Mouse (Mus musculus) liver, embryonic 13.5 days (tissue): ENCODE data around the gene Fam129a. TPM values are rescaled to one million over a fixed set of nuclear protein-coding genes. Genes with fewer than 3 reads are reported as not detected.

Experiments used
- ATAC-seq: fragments of 200-750 bp; cut with Nextera tagmentation; 2 replicates; pipeline ENCODE4 v1.8.0; 2017; ENCODE audit warnings: low read depth, mild to moderate bottlenecking, moderate number of reproducible peaks, moderate library complexity
- DNase-seq: peaks from one replicate; pipeline ENCODE4 v3.0.0; 2022
- H3K27ac ChIP-seq: fragments of 300-500 bp; sonication (generic); 2 replicates; pipeline ENCODE4 v1.5.1; 2015; ENCODE audit warnings: moderate library complexity, mild to moderate bottlenecking, inconsistent platforms
- H3K27me3 ChIP-seq: fragments of 300-500 bp; sonication (generic); 2 replicates; pipeline ENCODE4 v1.6.1; 2015; ENCODE audit warnings: mild to moderate bottlenecking, inconsistent platforms
- H3K36me3 ChIP-seq: fragments of 300-500 bp; sonication (generic); 2 replicates; pipeline ENCODE4 v1.6.1; 2015; ENCODE audit warnings: mild to moderate bottlenecking, inconsistent platforms
- H3K4me1 ChIP-seq: fragments of 300-500 bp; sonication (generic); replicated peaks from 2 replicates; pipeline ENCODE4 v1.6.1; 2015; ENCODE audit warnings: inconsistent platforms
- H3K4me2 ChIP-seq: fragments of 300-500 bp; sonication (generic); 2 replicates; pipeline ENCODE4 v1.6.1; 2015; ENCODE audit warnings: inconsistent platforms, mild to moderate bottlenecking, moderate library complexity
- H3K4me3 ChIP-seq: fragments of 300-500 bp; sonication (generic); replicated peaks from 2 replicates; pipeline ENCODE4 v1.5.1; 2015; ENCODE audit warnings: mild to moderate bottlenecking, inconsistent platforms
- H3K9ac ChIP-seq: fragments of 300-500 bp; sonication (generic); 2 replicates; pipeline ENCODE4 v1.6.1; 2015; ENCODE audit warnings: mild to moderate bottlenecking, inconsistent platforms
- H3K9me3 ChIP-seq: fragments of 300-500 bp; sonication (generic); replicated peaks from 2 replicates; pipeline ENCODE4 v1.6.1; 2016; ENCODE audit warnings: inconsistent platforms
- WGBS: fragments of 180-500 bp; shearing (Covaris S2); methylation state at CpG from one replicate; pipeline ENCODE4 v1.1.7; 2015; ENCODE audit not compliant: insufficient replicate concordance; 5-methylcytosine and 5-hydroxymethylcytosine counted together
- polyA plus RNA-seq: library from polyadenylated mRNA; unstranded; fragments of >200 nt; fragmentation: Nextera tagmentation; extraction: Ambion mirVana; gene quantifications from 2 replicates; pipeline ENCODE4 v1.2.1, GENCODE M21; 2015

The Fam129a gene
- polyA plus RNA-seq, 1 experiment from 2014 or later, result 2.5 TPM

GRCm38 (mm10) chr1:151657042-151657605, 86.1 kb downstream of the Fam129a start:
- Histone ChIP-seq H3K4me1 (0 out of 2 replicates have a peak, but pooled peaks cover 4% of the 10 kb centered on the region), H3K9ac (no peak overlapping the region), H3K4me2 (no peak overlapping the region), H3K36me3 (no peaks in the 10 kb centered on the region), H3K9me3 (no peaks in the 10 kb centered on the region), H3K27ac (no peak overlapping the region), H3K4me3 (no peak overlapping the region), H3K27me3 (no peaks in the 10 kb centered on the region)
- DNase-seq (no peak), ATAC-seq (no peak)
- 58% methylated on average over 7 of the region's 7 CpGs for WGBS

DNA sequence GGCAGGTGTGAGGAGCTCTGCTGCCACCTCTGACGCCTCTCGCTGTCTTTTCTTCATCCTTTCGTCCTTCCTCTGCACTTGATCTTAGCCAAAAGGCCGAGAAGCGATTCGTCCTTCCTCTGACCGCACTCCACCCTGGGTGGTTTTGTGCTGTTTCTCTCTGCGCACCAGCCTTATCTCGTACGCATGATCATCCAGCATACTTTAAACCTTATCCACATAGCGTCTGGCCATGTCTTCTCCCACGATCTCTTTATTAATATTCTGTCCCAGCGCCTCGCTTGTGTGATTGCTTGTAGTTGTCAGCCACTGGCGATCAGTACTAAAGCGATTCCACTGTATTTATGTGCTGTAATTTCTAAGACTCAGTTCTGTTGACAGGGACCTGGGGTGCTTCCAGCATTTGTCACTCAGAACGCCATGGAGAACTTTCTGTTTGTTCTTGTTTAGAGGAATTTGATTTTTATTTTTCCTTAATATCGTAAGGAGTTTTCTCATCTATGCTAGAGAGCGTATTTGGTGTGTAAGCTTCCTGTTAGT, 87.4 kb downstream of the Fam129a start:
- no peak overlapping the region for H3K9ac ChIP-seq
- H3K4me1 ChIP-seq, result 0 out of 2 replicates have a peak, but pooled peaks cover 4% of the 10 kb centered on the region
- H3K4me3 ChIP-seq, result no peak overlapping the region
- DNase-seq, result no peak
- no peak overlapping the region for H3K4me2 ChIP-seq
- H3K36me3 ChIP-seq, result no peaks in the 10 kb centered on the region
- 76% methylated on average over 19 of the region's 19 CpGs for WGBS
- no peak overlapping the region for H3K27ac ChIP-seq
- no peaks in the 10 kb centered on the region for H3K9me3 ChIP-seq
- ATAC-seq, result no peak
- H3K27me3 ChIP-seq, result no peaks in the 10 kb centered on the region

GRCm38 (mm10) chr1:151659636-151660035, 88.7 kb downstream of the Fam129a start:
- Histone ChIP-seq H3K9me3 (no peaks in the 10 kb centered on the region), H3K4me1 (0 out of 2 replicates have a peak, but pooled peaks cover 8% of the 10 kb centered on the region), H3K36me3 (no peaks in the 10 kb centered on the region), H3K4me2 (no peak overlapping the region), H3K9ac (no peak overlapping the region), H3K27ac (no peak overlapping the region), H3K4me3 (no peak overlapping the region), H3K27me3 (no peaks in the 10 kb centered on the region)
- DNase-seq (no peak), ATAC-seq (no peak)
- WGBS, result 43% methylated on average over 8 of the region's 8 CpGs

GRCm38 (mm10) chr1:151660251-151660650, 89.3 kb downstream of the Fam129a start:
- no peak overlapping the region for H3K27ac ChIP-seq
- H3K4me2 ChIP-seq, result no peak overlapping the region
- H3K9ac ChIP-seq, result no peak overlapping the region
- WGBS, result 41% methylated on average over 4 of the region's 4 CpGs
- ATAC-seq (no peak), DNase-seq (no peak)
- H3K36me3 ChIP-seq, result no peaks in the 10 kb centered on the region
- no peaks in the 10 kb centered on the region for H3K27me3 ChIP-seq
- H3K4me3 ChIP-seq, result no peak overlapping the region
- 0 out of 2 replicates have a peak, but pooled peaks cover 8% of the 10 kb centered on the region for H3K4me1 ChIP-seq
- H3K9me3 ChIP-seq, result no peaks in the 10 kb centered on the region

- DNase-seq (no peak), ATAC-seq (no peak)
- no peaks in the 10 kb centered on the region for H3K36me3 ChIP-seq
- H3K4me3 ChIP-seq, result no peak overlapping the region
- no peak overlapping the region for H3K27ac ChIP-seq
- H3K9me3 ChIP-seq, result no peaks in the 10 kb centered on the region
- H3K4me2 ChIP-seq, result no peak overlapping the region
- H3K9ac ChIP-seq, result no peak overlapping the region
- H3K27me3 ChIP-seq, result no peaks in the 10 kb centered on the region
- 59% methylated on average over 6 of the region's 6 CpGs for WGBS
- H3K4me1 ChIP-seq, result 0 out of 2 replicates have a peak, but pooled peaks cover 8% of the 10 kb centered on the region
These were observed 89.9 kb downstream of the Fam129a start for GRCm38 (mm10) chr1:151660883-151661282.

- H3K9ac ChIP-seq, result no peak overlapping the region
- 55% methylated on average over 7 of the region's 7 CpGs for WGBS
- peaks cover 9% of the 10 kb centered on the region for H3K4me1 ChIP-seq
- H3K27me3 ChIP-seq, result no peaks in the 10 kb centered on the region
- H3K4me2 ChIP-seq, result no peak overlapping the region
- H3K36me3 ChIP-seq, result no peaks in the 10 kb centered on the region
- H3K27ac ChIP-seq, result no peak overlapping the region
- H3K4me3 ChIP-seq, result no peak overlapping the region
- ATAC-seq (no peak), DNase-seq (no peak)
- no peaks in the 10 kb centered on the region for H3K9me3 ChIP-seq
These were observed 90.9 kb downstream of the Fam129a start for GRCm38 (mm10) chr1:151661684-151662439.

GRCm38 (mm10) chr1:151662958-151663357, 92.0 kb downstream of the Fam129a start:
- Histone ChIP-seq H3K4me2 (no peak overlapping the region), H3K9me3 (no peaks in the 10 kb centered on the region), H3K27me3 (no peaks in the 10 kb centered on the region), H3K9ac (no peak overlapping the region), H3K36me3 (no peaks in the 10 kb centered on the region), H3K4me1 (peaks cover 20% of the 10 kb centered on the region), H3K27ac (no peak overlapping the region), H3K4me3 (no peak overlapping the region)
- no peak for ATAC-seq
- DNase-seq, result no peak
- WGBS, result 59% methylated on average over 6 of the region's 6 CpGs

- no peak overlapping the region for H3K4me3 ChIP-seq
- H3K9me3 ChIP-seq, result no peaks in the 10 kb centered on the region
- 42% methylated on average over 10 of the region's 10 CpGs for WGBS
- peaks cover 23% of the 10 kb centered on the region for H3K4me1 ChIP-seq
- no peak for ATAC-seq
- no peaks in the 10 kb centered on the region for H3K27me3 ChIP-seq
- H3K36me3 ChIP-seq, result no peaks in the 10 kb centered on the region
- no peak for DNase-seq
- H3K27ac ChIP-seq, result no peak overlapping the region
- no peak overlapping the region for H3K4me2 ChIP-seq
- H3K9ac ChIP-seq, result no peak overlapping the region
These were observed 93.4 kb downstream of the Fam129a start for GRCm38 (mm10) chr1:151664384-151664783.

DNA sequence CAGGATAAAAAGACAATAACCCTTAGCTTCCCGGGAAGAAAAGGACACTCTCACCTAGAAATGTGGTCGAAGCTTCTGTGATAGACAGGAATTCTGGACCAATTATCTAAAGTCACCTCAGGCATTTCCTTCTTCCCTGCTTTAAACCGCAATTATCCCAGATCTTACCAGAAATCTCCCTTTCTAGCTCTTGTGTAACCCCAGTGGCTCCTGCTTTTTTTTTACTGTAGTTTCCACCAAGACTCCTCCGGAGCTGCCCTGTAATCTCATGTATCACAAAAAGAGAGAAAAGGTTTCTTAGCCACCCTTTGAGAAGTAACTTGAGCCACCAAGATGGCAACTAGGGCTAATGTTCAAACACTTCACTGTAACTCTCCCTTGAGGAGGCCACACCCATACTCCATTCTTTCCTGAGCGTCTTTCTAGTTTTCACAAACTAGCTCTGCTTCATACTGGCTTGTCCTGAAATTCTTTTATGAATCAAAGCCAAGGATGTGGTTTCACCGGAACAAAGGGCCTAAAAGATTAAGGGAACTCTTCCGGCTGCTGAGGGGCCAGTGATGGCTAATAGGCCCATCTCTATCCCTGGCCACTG, 93.9 kb downstream of the Fam129a start:
- 67% methylated on average over 7 of the region's 7 CpGs for WGBS
- Histone ChIP-seq H3K27ac (no peak overlapping the region), H3K4me3 (no peak overlapping the region), H3K4me2 (no peak overlapping the region), H3K36me3 (no peaks in the 10 kb centered on the region), H3K9ac (no peak overlapping the region), H3K9me3 (no peaks in the 10 kb centered on the region), H3K27me3 (no peaks in the 10 kb centered on the region), H3K4me1 (peaks cover 23% of the 10 kb centered on the region)
- ATAC-seq (no peak), DNase-seq (no peak)

DNA sequence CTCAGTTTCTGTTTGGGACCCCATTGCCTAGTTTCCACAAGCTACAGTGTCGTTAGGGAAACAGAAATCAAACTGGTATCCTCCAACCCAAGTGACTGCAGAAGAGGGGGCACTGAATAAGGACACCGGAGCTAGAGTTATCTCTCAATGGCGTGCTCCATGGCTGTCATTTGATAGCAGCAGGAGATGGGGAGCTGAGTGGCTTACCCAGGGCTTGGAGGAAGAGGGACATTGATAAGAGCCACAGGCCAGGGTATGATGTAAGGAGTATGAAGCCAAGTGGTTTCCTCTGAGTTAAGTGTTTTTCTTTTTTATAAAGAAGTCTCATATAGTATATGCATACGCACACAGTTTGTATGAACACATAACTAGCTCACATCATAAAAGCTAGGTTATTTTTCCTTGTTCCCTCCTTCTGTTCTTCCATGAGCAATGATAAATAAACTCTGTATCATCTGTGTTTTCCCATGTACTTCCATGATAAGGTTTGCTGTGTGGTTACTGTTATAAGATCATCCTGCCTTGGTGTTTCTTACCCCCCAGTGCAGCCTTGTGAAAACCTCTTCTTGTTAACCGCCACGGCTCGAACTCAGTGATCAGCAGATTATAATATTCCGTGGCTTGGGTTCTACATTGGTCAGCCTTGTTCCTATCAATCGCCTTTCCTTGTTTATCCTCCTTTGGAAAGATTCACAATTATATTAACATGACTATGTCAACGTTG, 96.5 kb downstream of the Fam129a start:
- Histone ChIP-seq H3K27ac (peak overlapping the region; percentile 16; the same call in 1 of the 2 replicates), H3K36me3 (no peaks in the 10 kb centered on the region), H3K9me3 (no peaks in the 10 kb centered on the region), H3K27me3 (no peaks in the 10 kb centered on the region), H3K4me1 (peaks cover 22% of the 10 kb centered on the region), H3K9ac (no peak overlapping the region), H3K4me2 (peak overlapping the region; percentile 26; the same call in 1 of the 2 replicates), H3K4me3 (no peak overlapping the region)
- DNase-seq (peak; percentile 53), ATAC-seq (peak; percentile 98)
- 25% methylated on average over 10 of the region's 10 CpGs for WGBS

DNA sequence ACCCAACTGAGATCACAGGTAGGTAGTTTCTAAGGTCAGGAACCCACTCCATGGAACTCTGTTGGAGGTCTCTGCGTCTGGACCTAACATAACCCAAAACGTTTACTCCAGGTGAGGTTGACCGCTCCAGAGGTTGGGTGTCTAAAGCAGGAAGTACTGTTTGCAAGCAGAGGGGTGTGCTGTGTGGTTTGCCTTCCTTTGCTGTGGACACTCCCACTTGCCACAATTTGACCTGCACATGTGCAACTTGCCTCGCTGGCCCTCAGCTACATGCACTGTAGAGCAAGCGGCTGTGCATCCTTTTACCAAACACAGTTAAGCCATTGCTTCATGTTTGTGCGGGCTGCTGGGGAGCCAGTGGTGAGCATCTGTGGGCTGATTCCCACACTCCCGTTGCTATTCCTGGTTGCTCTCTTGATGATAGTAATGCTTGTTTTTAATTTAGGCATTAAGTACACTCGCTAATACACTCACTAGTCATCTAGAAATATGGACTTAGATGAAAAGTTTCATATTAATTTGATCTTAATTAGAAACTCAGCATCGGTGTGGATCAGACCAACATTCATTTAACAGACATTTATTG, 99.1 kb downstream of the Fam129a start:
- ATAC-seq, result no peak
- Histone ChIP-seq H3K27me3 (no peaks in the 10 kb centered on the region), H3K27ac (no peak overlapping the region), H3K4me2 (no peak overlapping the region), H3K4me3 (no peak overlapping the region), H3K9me3 (no peaks in the 10 kb centered on the region), H3K36me3 (no peaks in the 10 kb centered on the region), H3K4me1 (peaks cover 22% of the 10 kb centered on the region), H3K9ac (no peak overlapping the region)
- DNase-seq, result no peak
- WGBS, result 61% methylated on average over 9 of the region's 9 CpGs
